Comparison of ENCODE assay signal across 20 mouse cellular contexts in the genomic region with DNA sequence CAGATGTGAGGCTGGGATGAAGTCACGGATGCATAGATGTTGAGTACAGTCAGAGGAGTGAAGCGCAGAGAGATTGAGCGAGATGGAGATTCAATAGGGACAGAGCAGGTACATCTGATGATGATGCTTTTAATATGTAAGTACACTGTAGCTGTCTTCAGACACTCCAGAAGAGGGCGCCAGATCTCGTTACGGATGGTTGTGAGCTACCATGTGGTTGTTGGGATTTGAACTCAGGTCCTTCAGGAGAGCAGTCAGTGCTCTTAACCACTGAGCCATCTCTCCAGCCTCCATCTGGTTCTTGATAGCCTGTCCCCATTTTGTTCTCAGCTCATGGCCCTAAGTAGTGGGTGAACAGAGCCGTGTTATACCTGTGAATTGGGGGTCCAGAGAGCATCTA. TPM values are rescaled to one million over a fixed set of nuclear protein-coding genes. Genes with fewer than 3 reads are reported as not detected.
DNase-seq lines count a peak whose midpoint lies in the region; ATAC-seq and TF ChIP-seq lines count a peak whose summit lies in the region.
"Not testable (repeated sequence)": the region's sequence is repeated elsewhere in the genome, so short reads cannot be mapped to it uniquely, and the experiment has no call there.
"Had no signal": no experiment of that assay in that cellular context is flagged by ENCODE, and none has a peak within 500 bp of the region (broad histone marks: within the 10 kb centered on the region; RNA-seq: fewer than 3 reads in every experiment).

No protein-coding gene starts in this region.

- H3K9ac ChIP-seq in forebrain, postnatal 0 days; heart, postnatal 0 days (replicated peaks; ENCODE audit: low read depth, low read length); kidney, postnatal 0 days (ENCODE audit: low read depth, low read length); liver, embryonic 14.5 days (replicated peaks); midbrain, embryonic 11.5 days (ENCODE audit: low read length): not testable (repeated sequence)

- H3K27me3 ChIP-seq in E14TG2a.4 (ENCODE audit: insufficient read depth, low read length); forebrain, postnatal 0 days (ENCODE audit: insufficient read depth, low read length); heart, postnatal 0 days (ENCODE audit: control insufficient read depth, insufficient read depth, low read length); kidney, postnatal 0 days (ENCODE audit: insufficient read depth, low read length); liver, embryonic 14.5 days (ENCODE audit: control insufficient read depth, insufficient read depth, low read length); midbrain, embryonic 11.5 days (ENCODE audit: control insufficient read depth, insufficient read depth, low read length): not testable (repeated sequence)

- not testable (repeated sequence) for ATAC-seq in forebrain, postnatal 0 days; heart, postnatal 0 days (ENCODE audit: insufficient read depth, low read depth); kidney, postnatal 0 days (replicated peaks; ENCODE audit: low FRiP score, low read depth); liver, embryonic 14.5 days (ENCODE audit: insufficient read depth); midbrain, embryonic 11.5 days (ENCODE audit: low FRiP score)

- not testable (repeated sequence) for H3K9me3 ChIP-seq in E14TG2a.4 (ENCODE audit: low read length); forebrain, postnatal 0 days (ENCODE audit: low read length); heart, postnatal 0 days (replicated peaks; ENCODE audit: control insufficient read depth, low read length); kidney, postnatal 0 days (replicated peaks; ENCODE audit: low read length); liver, embryonic 14.5 days (ENCODE audit: control insufficient read depth, low read length); midbrain, embryonic 11.5 days (ENCODE audit: control insufficient read depth, low read length)

- TF ChIP-seq EP300 in heart, postnatal 0 days (IDR thresholded peaks at IDR 0.05; ENCODE audit: low read depth); liver, embryonic 14.5 days (IDR thresholded peaks at IDR 0.05; ENCODE audit: low read depth): not testable (repeated sequence)

- DNase-seq in MEL-GATA-1-ER (ENCODE audit: extremely low read depth, low read depth): peak; percentile 63
- DNase-seq in forebrain, postnatal 0 days; heart, postnatal 0 days (ENCODE audit: low spot score); kidney, postnatal 0 days (ENCODE audit: low spot score); liver, embryonic 14.5 days (ENCODE audit: low read depth in 3 of 3, low spot score in 3 of 3): not testable (repeated sequence)
- DNase-seq in midbrain, embryonic 11.5 days (ENCODE audit: low spot score, missing footprints): peak; percentile 56

- not testable (repeated sequence) for H3K36me3 ChIP-seq in E14TG2a.4 (ENCODE audit: insufficient read depth, low read length); forebrain, postnatal 0 days (ENCODE audit: insufficient read depth); heart, postnatal 0 days (replicated peaks; ENCODE audit: control insufficient read depth, insufficient read depth, low read length); kidney, postnatal 0 days (ENCODE audit: insufficient read depth, low read length); liver, embryonic 14.5 days (replicated peaks; ENCODE audit: control insufficient read depth, insufficient read depth, low read depth); midbrain, embryonic 11.5 days (ENCODE audit: control insufficient read depth, insufficient read depth, low read length)

- not testable (repeated sequence) for H3K4me2 ChIP-seq in forebrain, postnatal 0 days (ENCODE audit: low read depth); heart, postnatal 0 days (ENCODE audit: low read depth, low read length); kidney, postnatal 0 days (ENCODE audit: low read length); liver, embryonic 14.5 days (ENCODE audit: low read depth); midbrain, embryonic 11.5 days

- H3K4me1 ChIP-seq in E14TG2a.4 (replicated peaks; ENCODE audit: low read depth, low read length): peaks cover 27% of the 10 kb centered on the region
- H3K4me1 ChIP-seq in forebrain, postnatal 0 days (ENCODE audit: insufficient read depth); heart, postnatal 0 days (ENCODE audit: control insufficient read depth, insufficient read depth); kidney, postnatal 0 days (replicated peaks; ENCODE audit: insufficient read depth, low read length); midbrain, embryonic 11.5 days (ENCODE audit: control insufficient read depth, insufficient read depth, low read length): not testable (repeated sequence)
- H3K4me1 ChIP-seq in liver, embryonic 14.5 days (replicated peaks; ENCODE audit: control insufficient read depth in 2 of 2, insufficient read depth in 2 of 2, low read length in 1 of 2): peaks cover 11 to 13% of the 10 kb centered on the region in 2 experiments

- H3K27ac ChIP-seq in forebrain, postnatal 0 days (ENCODE audit: low read depth, low read length); heart, postnatal 0 days (ENCODE audit: low read depth); kidney, postnatal 0 days; liver, embryonic 14.5 days; midbrain, embryonic 11.5 days (ENCODE audit: low read depth, low read length): not testable (repeated sequence)

- 50% methylated on average over 7 of the region's 7 CpGs for WGBS in forebrain, postnatal 0 days
- whole genome bisulfite sequencing in heart, postnatal 0 days: 59% methylated on average over 7 of the region's 7 CpGs
- 53% methylated on average over 7 of the region's 7 CpGs for WGBS in kidney, postnatal 0 days
- 39% methylated on average over 7 of the region's 7 CpGs for WGBS in liver, embryonic 14.5 days (ENCODE audit: insufficient replicate concordance)
- WGBS in midbrain, embryonic 11.5 days: 42% methylated on average over 7 of the region's 7 CpGs

- H3K4me3 ChIP-seq in E14TG2a.4 (replicated peaks; ENCODE audit: low read length); forebrain, postnatal 0 days (ENCODE audit: low read depth, low read length); heart, postnatal 0 days (ENCODE audit: low read depth, low read length); kidney, postnatal 0 days (replicated peaks; ENCODE audit: low read depth, low read length); liver, embryonic 14.5 days (ENCODE audit: insufficient read depth in 1 of 2, low read depth in 2 of 2, low read length in 2 of 2); midbrain, embryonic 11.5 days (ENCODE audit: low read depth, low read length): not testable (repeated sequence)

- TF ChIP-seq CTCF in E14TG2a.4 (conservative IDR thresholded peaks at IDR 0.05; ENCODE audit: low read length): peak; percentile 44
- TF ChIP-seq CTCF in forebrain, postnatal 0 days (IDR thresholded peaks at IDR 0.05; ENCODE audit: low read depth): peak; percentile 30
- TF ChIP-seq CTCF in heart, postnatal 0 days (IDR thresholded peaks at IDR 0.05; ENCODE audit: low read depth): 0 out of 2 replicates have a peak, but pooled peaks have one; percentile 21
- peak; percentile 46 for TF ChIP-seq CTCF in kidney, postnatal 0 days (IDR thresholded peaks at IDR 0.05; ENCODE audit: low read depth)
- peak; percentile 70 for TF ChIP-seq CTCF in liver, embryonic 14.5 days (IDR thresholded peaks at IDR 0.05; ENCODE audit: low read depth)

RNA-seq across cellular contexts. Expression of a gene that starts 30.9 kb away (rescaled TPM):
- total RNA-seq in forebrain, postnatal 0 days (2014; rRNA removed): not detected in 2 replicates
- not detected in 2 replicates for polyA plus RNA-seq in forebrain, postnatal 0 days (2015; fragmentation: Nextera tagmentation; extraction: Ambion mirVana)
- not detected in 2 replicates for total RNA-seq in heart, postnatal 0 days (2014; rRNA removed; ENCODE audit: low replicate concordance)
- 0.40 and 0.41 TPM in 2 replicates for polyA plus RNA-seq in heart, postnatal 0 days (2015; fragmentation: Nextera tagmentation; extraction: Ambion mirVana)
- polyA plus RNA-seq in kidney, postnatal 0 days (2015; fragmentation: Nextera tagmentation; extraction: Ambion mirVana): 0.40 and 0.51 TPM in 2 replicates
- polyA plus RNA-seq in liver, embryonic 14.5 days (2012; rRNA removed): not detected in 2 replicates
- polyA plus RNA-seq in liver, embryonic 14.5 days (2014; fragmentation: Nextera tagmentation; extraction: Ambion mirVana): not detected in 2 replicates
- not detected in 2 replicates for polyA plus RNA-seq in midbrain, embryonic 11.5 days (2014; fragmentation: Nextera tagmentation; extraction: Ambion mirVana)
- total RNA-seq: adrenal gland, postnatal 10 days; adrenal gland, postnatal 4 days; gastrocnemius, postnatal 14 days; heart, postnatal 10 days had no signal
- polyA plus RNA-seq: C2C12; cortical plate, adult 2 months; forebrain, embryonic 11.5 days; forebrain, embryonic 15.5 days; frontal cortex, adult 2 months; gonadal fat pad, adult 2 months; hindbrain, embryonic 12.5 days; hindbrain, embryonic 16.5 days; intestine, embryonic 14.5 days had no signal

RNA-seq across cellular contexts. Expression of a gene that starts 41.9 kb away (rescaled TPM):
- total RNA-seq in forebrain, postnatal 0 days (2014; rRNA removed): 0.54 and 1.6 TPM in 2 replicates
- 0.82 and 1.4 TPM in 2 replicates for polyA plus RNA-seq in forebrain, postnatal 0 days (2015; fragmentation: Nextera tagmentation; extraction: Ambion mirVana)
- 68.1 and 81.3 TPM in 2 replicates for total RNA-seq in heart, postnatal 0 days (2014; rRNA removed; ENCODE audit: low replicate concordance)
- 24.7 and 25.9 TPM in 2 replicates for polyA plus RNA-seq in heart, postnatal 0 days (2015; fragmentation: Nextera tagmentation; extraction: Ambion mirVana)
- 0.07 and 0.10 TPM in 2 replicates for polyA plus RNA-seq in kidney, postnatal 0 days (2015; fragmentation: Nextera tagmentation; extraction: Ambion mirVana)
- 3.8 and 4.5 TPM in 2 replicates for polyA plus RNA-seq in liver, embryonic 14.5 days (2012; rRNA removed)
- polyA plus RNA-seq in liver, embryonic 14.5 days (2014; fragmentation: Nextera tagmentation; extraction: Ambion mirVana): 4.3 and 4.4 TPM in 2 replicates
- polyA plus RNA-seq in midbrain, embryonic 11.5 days (2014; fragmentation: Nextera tagmentation; extraction: Ambion mirVana): 1.3 and 1.7 TPM in 2 replicates
